Mouse (Mus musculus): ENCODE measurements around the gene Ube2i. TPM values are rescaled to one million over a fixed set of nuclear protein-coding genes. Genes with fewer than 3 reads are reported as not detected.

Gene Ube2i
- total RNA-seq, 2 experiments from 2014 or later: 243 to 245 TPM

DNA sequence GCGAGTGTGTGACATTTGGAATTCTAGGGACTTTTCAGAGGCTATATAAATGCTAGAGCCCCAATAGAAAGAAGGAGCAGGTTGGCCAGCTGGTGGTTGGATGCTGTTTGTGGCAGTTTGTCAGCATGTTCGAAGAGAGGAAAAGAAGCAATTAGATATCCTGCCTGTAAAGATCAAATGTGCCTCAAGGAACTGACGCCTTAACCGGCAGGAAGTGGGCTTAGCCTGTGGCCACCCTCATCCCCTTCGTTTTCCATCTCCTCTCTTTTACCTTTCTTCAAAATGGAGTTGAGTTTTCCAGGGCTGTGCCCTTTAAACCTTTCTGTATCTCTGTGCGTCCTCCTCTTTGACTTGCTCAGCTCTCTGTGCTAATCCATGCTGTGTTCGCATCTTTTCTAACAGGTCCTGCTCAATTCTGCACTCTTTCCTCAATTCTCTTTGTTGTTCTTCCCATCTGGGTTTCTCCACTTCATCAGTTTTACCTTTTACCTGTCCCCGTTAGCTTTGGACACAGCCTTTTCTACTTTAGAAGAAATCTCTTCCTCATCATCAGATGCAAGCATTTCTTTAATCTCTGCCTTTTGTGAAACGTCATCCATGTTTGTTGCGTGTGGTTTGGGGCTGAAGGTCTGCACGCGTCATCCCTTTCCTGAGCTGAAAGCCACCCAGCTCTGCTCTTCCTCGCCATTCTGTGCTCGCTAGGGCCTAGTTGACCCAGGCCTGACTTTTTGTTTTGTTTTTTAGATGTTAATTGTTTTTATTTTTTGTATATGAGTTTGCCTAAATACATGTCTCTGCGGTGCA, 54.7 kb downstream of the Ube2i start:
- no peak for DNase-seq (ENCODE audit: low spot score in 2 of 2)

DNA sequence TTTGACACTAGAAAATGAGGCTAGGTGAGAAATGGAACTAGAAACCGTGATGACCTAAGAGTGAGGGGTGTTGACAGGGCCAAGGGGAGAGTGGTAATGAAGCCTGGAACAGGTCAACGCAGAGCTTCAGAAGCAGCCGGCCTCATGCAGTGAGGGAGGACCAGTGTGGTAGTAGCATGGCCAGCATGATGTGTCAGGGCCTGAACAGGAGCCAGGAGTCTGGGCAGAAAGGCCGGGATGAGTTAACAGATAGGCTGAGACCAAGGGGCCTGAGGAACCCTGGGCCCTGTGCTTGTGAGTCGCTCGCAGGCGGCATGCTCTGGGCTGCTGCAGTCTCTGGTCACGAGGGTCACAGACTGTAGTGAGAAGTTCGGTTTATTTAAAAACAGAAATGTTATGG, 55.5 kb downstream of the Ube2i start:
- no peak for DNase-seq (ENCODE audit: low spot score in 2 of 2)

DNA sequence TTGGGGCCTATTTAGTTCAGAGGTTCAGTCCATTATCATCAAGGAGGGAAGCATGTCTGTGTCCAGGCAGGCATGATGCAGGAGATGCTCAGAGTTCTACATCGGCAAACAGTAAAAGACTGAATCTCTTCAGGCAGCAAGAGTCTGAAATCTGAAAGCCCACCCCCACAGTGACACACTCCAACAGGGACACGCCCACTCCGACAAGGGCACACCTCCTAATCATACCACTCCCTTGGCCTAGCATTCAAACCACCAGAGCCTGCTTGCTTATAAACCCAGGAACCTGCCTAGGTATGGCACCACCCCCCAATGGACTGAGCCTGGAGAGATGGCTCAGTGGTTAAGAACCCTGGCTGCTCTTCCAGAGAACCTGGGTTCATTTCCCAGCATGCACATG, 59.0 kb downstream of the Ube2i start:
- DNase-seq (ENCODE audit: low spot score in 2 of 2): no peak

Small RNA genes lying within 50 kb of the gene (microRNA-seq; reads per million reads assigned to microRNA genes)
- gene Mir3547: 18.0 to 23.0 reads per million in 2 experiments

Other genes with a start within 250 kb of the Ube2i start
- gene Tmem204, start 191.0 kb downstream of the Ube2i start, total RNA-seq (2021): 1 to 10 TPM; 7.4 to 9.2 TPM
- 10 to 100 TPM; 29.9 to 35.3 TPM for gene Telo2, start 158.7 kb downstream of the Ube2i start, total RNA-seq (2021)
- gene Ptx4, start 153.9 kb downstream of the Ube2i start, total RNA-seq (2021): 1 to 10 TPM; 2.0 to 2.6 TPM
- 10 to 100 TPM; 50.9 to 54.0 TPM for gene Clcn7, start 141.2 kb downstream of the Ube2i start, total RNA-seq (2021)
- gene Ccdc154, start 112.2 kb downstream of the Ube2i start, total RNA-seq (2021): under 1 TPM; 0.12 to 0.18 TPM
- not detected for gene Gm38655, start 99.2 kb downstream of the Ube2i start, total RNA-seq (2021)
- gene BC003965, start 90.1 kb downstream of the Ube2i start, total RNA-seq (2021): 10 to 100 TPM; 19.5 to 21.2 TPM
- gene Unkl, start 86.2 kb downstream of the Ube2i start, total RNA-seq (2021): 10 to 100 TPM; 41.7 to 43.6 TPM
- gene Gnptg, start 34.5 kb downstream of the Ube2i start, total RNA-seq (2021): 10 to 100 TPM; 71.1 to 73.5 TPM
- 10 to 100 TPM; 22.9 to 23.7 TPM for gene Tsr3, start 34.5 kb downstream of the Ube2i start, total RNA-seq (2021)
- 1 to 10 TPM; 5.8 to 7.8 TPM for gene Baiap3, start 18.3 kb downstream of the Ube2i start, total RNA-seq (2021)
- not detected for gene Prss34, start 23.8 kb upstream of the Ube2i start, total RNA-seq (2021)
- gene Prss28, start 34.0 kb upstream of the Ube2i start, total RNA-seq (2021): not detected
- gene Prss29, start 44.0 kb upstream of the Ube2i start, total RNA-seq (2021): not detected
- not detected for gene Tpsab1, start 70.9 kb upstream of the Ube2i start, total RNA-seq (2021)
- under 1 TPM in 1 of 2 experiments, not detected in 1; 0.30 TPM for gene Tpsb2, start 91.7 kb upstream of the Ube2i start, total RNA-seq (2021)
- gene Tpsg1, start 94.7 kb upstream of the Ube2i start, total RNA-seq (2021): not detected
- 100 to 1,000 TPM; 101 to 115 TPM for gene Cacna1h, start 159.2 kb upstream of the Ube2i start, total RNA-seq (2021)
- gene Tekt4, start 180.0 kb upstream of the Ube2i start, total RNA-seq (2021): 1 to 10 TPM; 2.1 TPM
- under 1 TPM; 0.15 to 0.47 TPM for gene Sstr5, start 222.7 kb upstream of the Ube2i start, total RNA-seq (2021)

Measured in layer of hippocampus, adult 18-20 months (tissue).